Mouse (Mus musculus) midbrain, postnatal 0 days (tissue): ENCODE results near the gene Pml. TPM values are rescaled to one million over a fixed set of nuclear protein-coding genes. Genes with fewer than 3 reads are reported as not detected.

ENCODE experiments used
- ATAC-seq: fragments of 200-750 bp; cut with Nextera tagmentation; 2 replicates; pipeline ENCODE4 v1.8.0; 2017; ENCODE audit warnings: moderate number of reproducible peaks, mild to moderate bottlenecking, moderate TSS enrichment, moderate library complexity; ENCODE audit not compliant: low FRiP score
- DNase-seq: peaks from one replicate; pipeline ENCODE4 v3.0.0-alpha.2; 2015; ENCODE audit warnings: low spot score
- H3K27ac ChIP-seq: fragments of 300-500 bp; sonication (generic); 2 replicates; pipeline ENCODE4 v1.5.1; 2014; ENCODE audit warnings: low read depth, mild to moderate bottlenecking, low read length, mixed read lengths
- H3K27me3 ChIP-seq: fragments of 300-500 bp; sonication (generic); 2 replicates; pipeline ENCODE4 v1.6.1; 2014; ENCODE audit warnings: low read length, control low read depth, mixed read lengths; ENCODE audit not compliant: insufficient read depth
- H3K36me3 ChIP-seq: fragments of 300-500 bp; sonication (generic); 2 replicates; pipeline ENCODE4 v1.6.1; 2014; ENCODE audit warnings: low read length, control low read depth, mixed read lengths; ENCODE audit not compliant: insufficient read depth
- H3K4me1 ChIP-seq: fragments of 300-500 bp; sonication (generic); 2 replicates; pipeline ENCODE4 v1.6.1; 2014; ENCODE audit warnings: mild to moderate bottlenecking, control low read depth, antibody characterized with exemption, low read length, mixed read lengths; ENCODE audit not compliant: insufficient read depth
- H3K4me2 ChIP-seq: fragments of 300-500 bp; sonication (generic); 2 replicates; pipeline ENCODE4 v1.6.1; 2014; ENCODE audit warnings: low read depth, mild to moderate bottlenecking, low read length, mixed read lengths; ENCODE audit not compliant: poor library complexity, severe bottlenecking
- H3K4me3 ChIP-seq: fragments of 300-500 bp; sonication (generic); 2 replicates; pipeline ENCODE4 v1.5.1; 2014; ENCODE audit warnings: low read depth, mild to moderate bottlenecking, low read length, moderate library complexity
- H3K9ac ChIP-seq: fragments of 300-500 bp; sonication (generic); replicated peaks from 2 replicates; pipeline ENCODE4 v1.6.1; 2014; ENCODE audit warnings: mild to moderate bottlenecking, low read length, moderate library complexity, mixed read lengths; ENCODE audit not compliant: poor library complexity, severe bottlenecking
- H3K9me3 ChIP-seq: fragments of 300-500 bp; sonication (generic); 2 replicates; pipeline ENCODE4 v1.6.1; 2016; ENCODE audit warnings: low read length, control low read depth
- CTCF ChIP-seq: IDR thresholded peaks from 2 replicates; pipeline ENCODE4 v1.5.1; 2016; ENCODE audit warnings: antibody characterized with exemption, mild to moderate bottlenecking
- WGBS: fragments of 180-500 bp; shearing (Covaris S2); extraction: QIAGEN DNeasy Blood & Tissue Kit; methylation state at CpG from one replicate; pipeline ENCODE4 v1.1.7; 2014; 5-methylcytosine and 5-hydroxymethylcytosine counted together
- microRNA-seq: library from miRNA; unstranded; fragments of <30 nt; microRNA quantifications from one replicate; pipeline ENCODE4, GENCODE M21; 2016; ENCODE audit warnings: borderline number of aligned reads
- polyA plus RNA-seq: library from polyadenylated mRNA; unstranded; fragments of >200 nt; fragmentation: Nextera tagmentation; extraction: Ambion mirVana; gene quantifications from 2 replicates; pipeline ENCODE4 v1.2.1, GENCODE M21; 2015
- total RNA-seq: library from RNA; depleted of rRNA; stranded (reverse); fragments of >200 nt; gene quantifications from 2 replicates; pipeline ENCODE4 v1.2.3, GENCODE M21; 2014; rRNA removed

Gene Pml
- total and polyA plus RNA-seq, 2 experiments from 2014 or later, result 3.2 to 9.0 TPM

GRCm38 (mm10) chr9:58169426-58169825 is 80.2 kb downstream of the Pml start:
- H3K4me2 ChIP-seq, result no peak overlapping the region
- TF ChIP-seq CTCF, result no peak
- WGBS, result 84% methylated on average over 6 of the region's 6 CpGs
- DNase-seq (no peak), ATAC-seq (no peak)
- no peak overlapping the region for H3K9ac ChIP-seq
- no peaks in the 10 kb centered on the region for H3K36me3 ChIP-seq
- no peaks in the 10 kb centered on the region for H3K4me1 ChIP-seq
- H3K27me3 ChIP-seq, result no peaks in the 10 kb centered on the region
- no peaks in the 10 kb centered on the region for H3K9me3 ChIP-seq
- H3K4me3 ChIP-seq, result no peak overlapping the region
- no peak overlapping the region for H3K27ac ChIP-seq

- no peak overlapping the region for H3K4me2 ChIP-seq
- H3K4me3 ChIP-seq, result no peak overlapping the region
- TF ChIP-seq CTCF, result no peak
- H3K9ac ChIP-seq, result no peak overlapping the region
- no peaks in the 10 kb centered on the region for H3K27me3 ChIP-seq
- no peaks in the 10 kb centered on the region for H3K9me3 ChIP-seq
- DNase-seq (no peak), ATAC-seq (no peak)
- no peaks in the 10 kb centered on the region for H3K36me3 ChIP-seq
- H3K27ac ChIP-seq, result no peak overlapping the region
- WGBS, result 62% methylated on average over 3 of the region's 3 CpGs
- H3K4me1 ChIP-seq, result no peaks in the 10 kb centered on the region
These were observed 80.7 kb downstream of the Pml start for GRCm38 (mm10) chr9:58168880-58169279.

Small RNA genes within 50 kb of the gene (microRNA-seq; reads per million reads assigned to microRNA genes)
- gene Mir6385, result not detected

Other genes starting within 250 kb of the Pml start
- gene Cyp11a1, start 243.4 kb downstream of the Pml start, total RNA-seq, result 0.22 and 1.3 TPM in 2 replicates
- 1.3 and 1.5 TPM in 2 replicates for gene Cyp11a1, start 243.4 kb downstream of the Pml start, polyA plus RNA-seq
- 19.6 and 20.8 TPM in 2 replicates for gene Stra6, start 186.0 kb downstream of the Pml start, total RNA-seq
- gene Stra6, start 186.0 kb downstream of the Pml start, polyA plus RNA-seq, result 8.8 and 9.2 TPM in 2 replicates
- 0.24 and 0.27 TPM in 2 replicates for gene Ccdc33, start 131.0 kb downstream of the Pml start, total RNA-seq
- 1.1 and 1.4 TPM in 2 replicates for gene Ccdc33, start 131.0 kb downstream of the Pml start, polyA plus RNA-seq
- gene Islr, start 45.5 kb downstream of the Pml start, total RNA-seq, result 55.6 and 68.8 TPM in 2 replicates
- gene Islr, start 45.5 kb downstream of the Pml start, polyA plus RNA-seq, result 32.5 and 36.5 TPM in 2 replicates
- 233 and 267 TPM in 2 replicates for gene Islr2, start 45.5 kb downstream of the Pml start, total RNA-seq
- 16.7 and 18.1 TPM in 2 replicates for gene Islr2, start 45.5 kb downstream of the Pml start, polyA plus RNA-seq
- gene Stoml1, start 3.4 kb upstream of the Pml start, total RNA-seq, result 159 and 170 TPM in 2 replicates
- gene Stoml1, start 3.4 kb upstream of the Pml start, polyA plus RNA-seq, result 161 and 172 TPM in 2 replicates
- gene Loxl1, start 63.4 kb upstream of the Pml start, total RNA-seq, result 5.9 and 10.6 TPM in 2 replicates
- 6.6 and 7.0 TPM in 2 replicates for gene Loxl1, start 63.4 kb upstream of the Pml start, polyA plus RNA-seq
- not detected in 2 replicates for gene Tbc1d21, start 120.7 kb upstream of the Pml start, total RNA-seq
- gene Tbc1d21, start 120.7 kb upstream of the Pml start, polyA plus RNA-seq, result not detected in 2 replicates
- gene Insyn1, start 238.8 kb upstream of the Pml start, total RNA-seq, result 118 and 131 TPM in 2 replicates
- gene Insyn1, start 238.8 kb upstream of the Pml start, polyA plus RNA-seq, result 7.2 and 9.0 TPM in 2 replicates